Mouse (Mus musculus): ENCODE results near the gene Tspan11.

GRCm38 (mm10) chr6:127969709-127970108 lies 82.3 kb downstream of the Tspan11 start:
- TF ChIP-seq CTCF (IDR thresholded peaks at IDR 0.05; ENCODE audit: borderline replicate concordance, insufficient read depth, low read depth, low read length) (no peak), POLR2A (IDR thresholded peaks at IDR 0.05; ENCODE audit: borderline replicate concordance, insufficient read depth, low read length) (no peak)

Data from cerebellum, adult 2 months (tissue).